Mouse (Mus musculus) embryonic stem cell, embryonic (primary cell): ENCODE measurements at regions not wholly inside any gene's neighbourhood (a gene's known extent, or its start where the extent isn't known, plus 50 kb on each side); places are given as distances from the start of the nearest gene placed in this dataset.

Experiments used
- CTCF ChIA-PET, 4 experiments: fragments of 300-600 bp in 2 of 4; fragments of 350-600 bp in 2 of 4; sonication (Branson Sonifier 250); formaldehyde crosslinking; loops; one replicate each; lab custom pipeline; 2022; ENCODE audit warnings: inconsistent platforms in 2 of 4; lab: Charles Lee
- POLR2A ChIA-PET, 4 experiments: fragments of 300-600 bp in 2 of 4; fragments of 350-600 bp in 2 of 4; sonication (Branson Sonifier 250); formaldehyde crosslinking; loops; one replicate each; lab custom pipeline; 2022; ENCODE audit warnings: antibody characterized with exemption in 4 of 4, inconsistent platforms in 1 of 4; lab: Charles Lee

DNA sequence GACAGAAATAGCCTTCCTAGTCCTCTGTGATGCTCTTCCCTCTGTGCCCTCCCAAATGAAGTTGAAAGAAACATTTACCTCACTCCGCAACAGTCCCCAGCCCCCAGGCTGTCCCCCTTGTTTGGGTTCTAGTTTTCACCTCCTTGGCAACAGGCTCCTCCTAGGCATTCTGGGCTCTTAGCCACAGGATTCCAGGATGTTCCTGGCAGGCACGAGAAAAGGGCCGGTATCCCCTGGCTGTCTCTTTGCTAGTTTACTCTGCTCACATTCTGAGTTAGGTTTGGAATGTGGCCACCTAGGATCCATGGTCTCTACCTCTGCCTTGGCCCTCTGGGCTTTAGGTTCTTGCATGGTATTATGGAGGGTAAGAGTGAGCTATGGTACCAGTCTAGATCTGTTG lies 159.1 kb upstream of the 1810046K07Rik start:
- ChIA-PET POLR2A (interaction anchor here in 1 of 4 experiments (0.5 kb wide), 1 partner anchor 1271 kb away, joined by 8 read pairs; no protein-coding TSS in a partner anchor), CTCF (no interaction called here)

DNA sequence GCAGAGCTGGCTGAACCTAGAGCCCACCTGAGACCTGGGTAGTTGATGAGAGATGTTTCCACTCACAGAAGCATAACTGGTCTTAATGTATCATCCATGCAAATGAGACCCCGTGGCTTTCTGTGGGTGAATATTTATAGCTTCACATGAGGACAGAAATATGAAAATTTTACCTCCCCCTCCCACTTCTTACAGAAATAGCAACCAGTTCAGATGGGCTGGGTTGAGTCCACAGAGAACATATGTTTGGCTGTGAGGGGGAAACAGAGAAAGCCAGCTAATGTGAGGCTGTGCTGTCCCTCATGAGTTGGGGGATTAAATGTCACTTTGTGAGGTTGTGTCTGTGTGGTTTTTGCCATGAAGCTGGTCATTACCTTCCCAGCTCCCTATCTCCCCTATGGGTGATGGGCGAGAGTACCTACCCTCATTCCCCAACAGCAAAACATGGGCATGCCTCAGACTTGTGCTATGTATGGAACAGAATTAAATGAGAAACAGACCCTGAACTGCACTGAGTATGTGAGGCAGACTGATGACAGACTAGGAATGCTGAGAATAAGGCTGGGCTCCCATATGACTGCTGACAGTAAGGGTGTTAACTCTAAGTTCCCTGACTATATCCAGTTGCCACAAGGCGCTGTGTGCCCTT lies 178.7 kb upstream of the 1810046K07Rik start:
- ChIA-PET POLR2A (no interaction called here), CTCF (no interaction called here)

DNA sequence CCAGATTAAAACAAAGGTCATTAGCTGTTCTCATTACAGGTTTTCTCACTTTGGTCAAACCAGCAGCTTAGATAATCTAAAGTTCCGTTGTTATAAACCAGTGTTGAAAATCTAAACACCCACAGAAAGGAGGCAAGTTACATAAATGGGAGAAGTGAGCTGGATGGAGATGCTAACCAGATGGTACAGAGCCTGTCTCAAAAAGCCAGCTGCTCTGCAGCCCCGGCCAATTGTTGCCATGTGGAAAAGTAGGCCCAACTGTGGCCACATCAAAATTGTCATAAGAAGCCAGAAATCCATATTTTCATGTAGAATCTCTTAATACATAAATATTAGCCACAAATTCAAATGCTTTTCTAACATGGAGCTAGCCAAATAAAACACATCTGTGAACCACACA lies 188.9 kb upstream of the 1810046K07Rik start:
- CTCF ChIA-PET: interaction anchor here in 1 of 4 experiments (0.6 kb wide), 1 partner anchor 1866 kb away, joined by 21 read pairs; no protein-coding TSS in a partner anchor
- POLR2A ChIA-PET: no interaction called here

DNA sequence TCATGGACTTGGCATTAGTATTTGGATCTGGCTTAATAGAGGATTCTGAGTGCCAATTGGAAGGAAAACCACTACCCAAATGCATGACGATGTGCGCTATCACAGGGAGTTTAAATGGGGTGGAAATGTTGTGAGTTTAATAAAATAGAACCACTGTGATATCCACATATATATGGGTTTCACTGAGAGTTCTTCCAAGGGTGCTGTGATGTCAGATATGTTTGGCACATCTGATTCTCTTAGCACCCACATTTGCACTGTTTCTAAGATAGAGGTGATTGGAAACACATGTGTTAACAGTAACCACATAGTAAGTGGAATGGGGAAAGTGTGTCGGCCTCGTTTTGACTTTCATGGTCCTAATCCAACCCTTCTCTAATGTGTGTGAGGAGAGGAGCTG lies 189.7 kb upstream of the 1810046K07Rik start:
- POLR2A ChIA-PET: interaction anchor here in 1 of 4 experiments (0.7 kb wide), 1 partner anchor 486 kb away, joined by 3 read pairs; no protein-coding TSS in a partner anchor
- CTCF ChIA-PET: interaction anchor here in 1 of 4 experiments (0.6 kb wide), 2 partner anchors 30 to 1865 kb away, joined by 3 to 21 read pairs; no protein-coding TSS in a partner anchor

DNA sequence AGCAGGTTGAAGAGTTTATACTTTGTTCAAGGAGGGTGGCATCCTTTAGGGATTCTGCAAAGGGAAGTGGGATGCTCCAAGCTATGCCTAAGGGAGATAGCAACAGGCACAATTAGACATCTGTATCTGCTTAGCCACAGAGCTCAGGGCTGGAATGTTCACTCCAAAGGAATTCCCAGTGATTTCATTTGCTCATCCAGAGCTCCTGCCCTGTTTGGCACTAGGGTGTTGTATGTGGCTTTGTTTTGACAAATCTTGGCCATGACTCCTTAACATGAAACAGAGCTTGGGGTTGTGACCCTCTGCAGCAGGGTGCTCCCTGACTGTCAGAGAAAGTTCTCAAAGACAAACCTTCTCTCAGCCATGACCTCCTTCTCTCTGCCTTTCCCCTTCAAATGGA lies 194.8 kb upstream of the 1810046K07Rik start:
- ChIA-PET POLR2A (no interaction called here), CTCF (no interaction called here)

DNA sequence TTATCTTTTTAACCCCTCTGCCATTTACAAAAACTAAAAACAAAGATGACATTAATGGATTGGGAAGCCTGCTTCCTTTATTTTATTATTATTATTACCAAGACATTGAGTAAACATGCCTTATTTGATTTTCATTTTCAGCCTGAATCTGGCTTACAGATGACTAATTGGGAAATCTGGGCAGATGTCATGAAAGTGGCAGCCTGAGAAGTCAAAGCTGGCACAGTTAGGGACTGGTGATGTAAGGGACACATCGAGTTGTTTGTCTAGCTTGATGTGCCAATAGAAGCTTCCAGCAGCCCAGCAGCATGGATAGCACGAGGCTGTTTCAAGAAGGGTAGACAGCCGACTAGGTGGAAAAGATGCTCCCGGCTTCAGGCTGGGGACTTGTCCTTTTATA lies 197.2 kb upstream of the 1810046K07Rik start:
- CTCF ChIA-PET: no interaction called here
- POLR2A ChIA-PET: no interaction called here

DNA sequence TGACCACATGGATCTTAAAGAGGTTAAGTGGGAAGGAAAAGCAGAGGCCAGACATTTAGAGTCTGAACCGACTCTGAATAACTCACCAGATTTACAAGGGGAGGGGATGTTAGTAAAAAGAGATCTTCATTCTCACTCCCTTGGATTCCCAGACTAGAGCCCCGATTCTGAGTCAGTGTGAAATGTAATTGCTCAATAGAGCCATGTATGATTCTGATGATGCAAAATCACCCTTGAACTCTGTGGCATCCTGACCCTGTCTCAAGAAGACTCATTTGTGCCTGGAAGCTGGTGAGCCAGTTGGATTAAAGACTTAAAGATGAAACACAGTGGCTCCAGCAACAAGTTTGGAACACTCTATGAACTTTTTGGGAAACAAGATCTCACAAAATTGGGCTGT lies 210.2 kb upstream of the 1810046K07Rik start:
- ChIA-PET CTCF (no interaction called here), POLR2A (no interaction called here)

DNA sequence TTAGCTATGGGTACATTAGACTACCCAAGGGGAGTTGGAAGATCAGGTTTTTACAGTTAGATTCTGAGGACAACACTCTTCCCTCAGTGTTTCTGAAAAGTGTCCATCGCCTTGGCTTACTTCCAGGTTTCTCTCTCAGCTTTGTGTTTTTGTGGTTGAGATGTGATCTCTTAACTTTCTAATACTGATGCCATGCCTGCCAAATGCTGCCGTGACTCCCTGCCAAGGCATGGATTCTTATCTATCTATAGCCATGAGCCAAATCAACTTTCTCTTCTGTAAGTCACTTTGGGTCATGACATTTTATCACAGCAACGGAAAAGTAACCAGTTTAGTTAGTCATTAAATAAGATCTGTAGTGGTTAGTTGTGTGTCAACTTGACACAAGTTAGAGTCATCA lies 213.2 kb upstream of the 1810046K07Rik start:
- CTCF ChIA-PET: no interaction called here
- POLR2A ChIA-PET: no interaction called here

DNA sequence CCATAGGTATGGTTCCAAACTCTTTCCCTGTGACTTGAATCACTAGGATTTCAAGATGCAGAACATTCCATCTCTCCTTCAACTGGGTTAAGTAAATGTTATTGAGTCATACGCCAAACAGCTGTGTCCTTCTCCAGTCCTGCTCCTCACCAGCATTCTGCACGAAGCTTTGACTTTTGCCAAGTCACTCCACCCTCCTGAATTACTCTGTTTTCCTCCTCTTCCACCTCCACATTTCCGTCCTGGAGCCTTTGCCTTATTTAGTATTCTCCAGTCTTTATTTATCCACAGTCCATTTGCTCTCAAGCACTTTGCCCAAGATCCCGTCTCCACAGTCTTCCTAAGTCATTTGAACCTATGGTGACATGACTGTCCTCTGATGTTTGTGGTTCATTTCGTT lies 193.1 kb upstream of the Arhgap20 start:
- POLR2A ChIA-PET: no interaction called here
- CTCF ChIA-PET: no interaction called here

DNA sequence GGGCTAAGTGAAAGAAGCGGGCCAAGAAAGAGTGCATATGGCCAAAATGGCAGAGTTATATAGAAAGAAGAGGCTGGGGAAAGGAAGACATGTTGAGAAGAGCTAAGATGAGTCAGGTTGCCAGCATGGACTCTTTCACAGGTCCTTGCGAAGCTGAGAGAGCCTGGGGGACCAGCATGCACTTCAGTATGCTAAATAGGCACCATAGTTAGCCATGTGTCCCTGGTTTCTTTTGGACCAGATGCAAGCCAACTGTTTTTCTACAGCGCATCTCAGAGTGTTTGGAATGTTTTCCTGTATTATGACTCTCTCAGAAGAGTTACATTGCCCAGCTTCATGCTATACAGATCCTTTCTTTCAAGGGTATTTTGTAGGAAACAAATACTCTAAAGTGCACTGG lies 183.5 kb upstream of the Arhgap20 start:
- POLR2A ChIA-PET: no interaction called here

DNA sequence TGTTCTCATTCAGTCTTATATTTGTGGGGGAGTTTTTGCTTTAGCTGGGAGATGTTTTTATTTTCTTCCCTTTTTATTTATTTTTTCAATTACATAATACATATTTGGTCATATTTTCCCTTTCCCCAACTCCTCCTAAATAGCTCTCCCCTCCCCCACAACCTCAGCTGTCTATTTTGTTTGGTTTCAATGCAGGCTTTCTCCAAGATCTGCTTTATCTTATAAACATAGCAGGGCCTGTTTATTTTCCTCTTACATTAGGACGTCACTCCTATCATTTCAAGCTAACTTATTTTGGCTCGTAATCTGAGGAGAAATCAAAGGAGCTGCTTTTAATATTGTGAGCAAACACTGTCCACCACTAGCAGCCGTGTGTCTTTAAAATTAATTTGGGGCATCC lies 171.4 kb upstream of the Arhgap20 start:
- POLR2A ChIA-PET: no interaction called here

More for the DNA sequence above, 183.5 kb upstream of the Arhgap20 start:
- CTCF ChIA-PET: no interaction called here

DNA sequence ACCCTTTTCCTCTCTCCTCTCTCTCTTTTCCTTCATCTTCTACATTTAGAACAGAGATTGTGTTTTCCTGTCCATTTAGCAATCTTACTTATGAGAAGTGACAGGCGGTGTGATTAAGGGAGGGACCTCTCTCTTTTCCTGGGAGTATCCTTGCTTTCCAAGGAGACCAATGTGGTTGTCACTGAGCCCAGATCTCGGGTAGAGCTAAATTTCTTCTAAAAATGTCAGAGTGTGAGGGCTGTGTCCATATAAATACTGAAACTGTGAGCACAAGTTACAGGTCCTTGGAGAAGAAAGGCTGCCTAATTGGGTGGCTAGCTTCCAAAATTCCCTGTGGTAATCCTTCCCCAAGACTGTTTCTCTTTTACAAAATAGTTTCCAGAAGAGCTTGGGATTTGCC lies 166.4 kb upstream of the Arhgap20 start:
- ChIA-PET CTCF (no interaction called here), POLR2A (no interaction called here)

More for the DNA sequence above, 171.4 kb upstream of the Arhgap20 start:
- CTCF ChIA-PET: no interaction called here

DNA sequence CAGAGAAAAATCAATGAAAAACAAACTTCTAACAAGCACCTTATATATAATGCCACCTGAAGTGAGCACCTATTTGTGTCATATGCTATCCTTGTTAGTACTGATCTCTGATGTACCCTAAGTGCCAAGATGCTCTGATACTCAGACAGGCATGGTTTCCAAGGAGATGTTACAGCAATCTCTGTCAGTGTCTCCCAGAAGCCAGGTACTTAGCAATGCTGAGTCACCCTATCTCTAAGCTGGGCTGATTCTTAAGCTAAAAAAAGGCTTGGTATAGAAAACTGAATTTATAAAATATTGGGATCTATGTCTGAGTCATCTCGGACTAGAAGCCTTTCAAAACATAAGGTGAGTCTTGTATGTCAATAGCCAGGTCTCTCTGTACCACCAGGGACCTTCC lies 157.0 kb upstream of the Arhgap20 start:
- CTCF ChIA-PET: no interaction called here
- POLR2A ChIA-PET: no interaction called here

DNA sequence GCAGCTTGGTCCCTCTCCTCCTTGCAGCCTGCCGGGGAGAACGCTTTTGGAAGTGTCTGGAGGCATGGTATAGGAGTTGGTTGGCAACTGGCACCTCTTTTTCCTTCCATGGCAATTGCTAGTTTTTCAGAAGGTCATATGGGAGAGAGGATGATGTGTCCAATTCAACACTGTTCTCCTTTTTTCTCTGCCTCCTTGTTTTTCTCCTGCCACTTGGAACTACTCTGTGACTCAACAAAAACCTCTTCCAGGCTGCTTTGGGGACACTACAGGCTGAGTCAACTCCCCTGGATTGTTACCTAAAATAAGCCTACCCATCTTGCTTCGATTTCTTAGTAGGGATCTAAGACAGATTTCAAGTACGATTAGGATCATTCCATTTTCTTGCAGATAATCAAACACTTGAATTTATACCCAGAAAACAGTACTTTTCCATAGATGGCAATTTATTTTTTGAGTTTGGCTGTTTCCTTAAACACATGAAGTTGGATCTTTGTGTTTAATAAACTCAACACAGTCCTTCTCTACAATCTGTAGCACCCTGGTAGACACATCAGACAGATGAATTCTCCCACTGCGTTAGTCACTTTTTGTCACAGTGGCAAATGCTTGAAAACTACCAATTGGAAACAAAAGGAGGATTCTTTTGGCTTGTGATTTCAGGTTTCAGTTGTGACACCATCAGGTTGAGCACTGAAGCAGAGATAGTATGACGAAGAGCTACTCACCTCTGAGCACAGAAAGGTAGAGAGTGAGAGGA lies 156.3 kb upstream of the Arhgap20 start:
- ChIA-PET POLR2A (no interaction called here), CTCF (no interaction called here)

DNA sequence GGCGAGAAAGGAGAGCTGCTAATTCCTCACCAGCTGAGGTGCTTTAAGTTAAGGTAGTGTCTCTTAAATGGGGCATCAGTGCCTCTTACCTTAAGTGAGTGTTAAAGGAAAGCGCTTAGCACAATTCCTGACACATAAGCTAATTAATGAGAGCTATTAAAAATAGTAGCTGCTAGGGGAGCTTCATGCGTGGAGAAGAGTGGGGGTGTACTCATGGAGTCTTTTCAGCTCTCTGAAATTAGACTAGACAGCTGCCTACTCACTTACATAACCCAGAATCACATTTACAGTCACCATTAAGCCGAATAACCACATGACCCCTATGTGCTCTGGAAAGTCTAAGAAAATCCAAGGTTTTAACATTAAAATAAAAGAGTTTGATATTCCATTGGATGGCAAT lies 139.0 kb upstream of the Arhgap20 start:
- POLR2A ChIA-PET: interaction anchor here in 1 of 4 experiments (0.6 kb wide), 1 partner anchor 300 kb away, joined by 4 read pairs; no protein-coding TSS in a partner anchor

DNA sequence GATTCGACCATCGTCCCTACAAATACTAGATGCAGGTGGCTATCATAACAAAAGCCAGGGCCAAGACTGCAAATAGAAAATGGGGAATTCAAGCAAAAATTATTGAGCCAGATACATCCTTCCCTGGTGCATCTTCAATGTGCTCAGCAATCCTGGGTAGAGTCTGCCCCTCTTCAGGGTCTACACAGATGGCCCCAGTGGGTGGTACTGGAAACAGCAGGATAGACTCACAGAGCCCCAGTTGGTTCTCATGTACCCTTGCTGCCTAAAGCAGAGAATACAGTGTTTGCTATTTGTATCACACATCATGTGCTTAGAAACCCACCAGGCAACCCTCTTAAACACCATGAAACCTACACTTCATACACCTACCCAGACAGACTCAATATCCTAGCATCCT lies 129.0 kb upstream of the Arhgap20 start:
- ChIA-PET CTCF (interaction anchor here in 1 of 4 experiments (0.6 kb wide), 1 partner anchor 102 kb away, joined by 5 read pairs; no protein-coding TSS in a partner anchor), POLR2A (no interaction called here)

More for the DNA sequence above, 139.0 kb upstream of the Arhgap20 start:
- CTCF ChIA-PET: no interaction called here

DNA sequence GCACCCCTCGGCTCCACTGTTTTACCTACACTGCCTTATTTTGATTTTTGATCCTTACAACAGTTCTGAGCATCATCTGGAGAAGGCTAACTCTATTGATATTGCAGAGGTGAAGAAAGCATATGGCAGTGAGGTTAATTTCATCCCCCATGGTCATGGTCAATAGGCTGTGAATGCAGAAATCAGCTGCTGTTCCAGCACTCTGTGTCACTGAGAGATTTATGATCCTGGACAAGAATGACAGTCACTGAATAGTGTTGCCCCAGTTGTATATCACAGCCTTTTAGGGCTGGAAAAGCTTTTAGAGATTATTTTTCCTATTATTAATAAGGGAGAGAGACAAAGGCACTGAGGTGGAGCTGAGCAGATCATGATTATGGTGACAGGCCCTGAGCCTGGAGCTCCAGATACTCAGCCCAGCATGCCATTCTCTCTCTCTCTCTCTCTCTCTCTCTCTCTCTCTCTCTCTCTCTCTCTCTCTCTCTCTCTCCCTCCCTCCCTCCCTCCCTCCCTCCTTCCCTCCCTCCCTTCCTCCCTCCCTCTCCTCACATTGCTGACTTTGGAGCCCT lies 128.5 kb upstream of the Arhgap20 start:
- CTCF ChIA-PET: interaction anchor here in 1 of 4 experiments (0.6 kb wide), 1 partner anchor 102 kb away, joined by 5 read pairs; no protein-coding TSS in a partner anchor
- POLR2A ChIA-PET: no interaction called here

DNA sequence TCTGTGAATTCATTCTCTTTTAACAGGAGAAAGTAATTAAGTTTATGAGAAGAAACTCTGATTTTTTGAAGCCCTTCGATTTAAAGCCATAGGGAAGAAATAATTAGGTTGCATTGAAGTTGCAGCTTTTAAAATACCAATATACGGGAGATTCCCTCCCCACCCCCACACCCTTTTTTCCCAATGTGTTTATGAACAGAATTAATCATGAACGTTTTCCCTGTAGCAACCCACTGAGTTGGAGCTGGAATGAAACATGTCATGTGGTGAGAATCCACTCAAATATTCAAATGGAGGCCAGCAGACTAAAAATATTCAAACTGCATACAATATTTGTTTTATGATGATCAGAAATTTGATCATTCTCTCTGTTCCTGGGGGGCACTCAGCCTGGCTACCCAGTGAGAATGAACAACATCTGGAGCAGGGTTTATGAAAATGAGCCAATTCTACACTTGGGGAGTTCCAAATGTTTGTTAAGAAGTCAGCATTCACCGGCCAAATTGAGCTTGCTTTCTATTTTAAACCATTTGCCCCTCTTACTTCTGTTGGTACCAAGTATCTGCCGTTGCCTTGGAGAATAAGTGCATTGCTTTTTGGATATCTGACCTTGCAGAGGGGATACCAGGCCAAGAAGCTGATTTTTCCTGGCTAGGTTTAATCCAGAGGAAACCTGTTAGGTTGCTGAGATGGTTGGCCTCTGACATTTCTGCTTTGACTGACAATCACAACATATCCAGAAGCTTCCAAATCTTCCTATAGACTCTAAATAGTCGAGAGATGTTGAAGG lies 127.8 kb upstream of the Arhgap20 start:
- ChIA-PET POLR2A (no interaction called here), CTCF (no interaction called here)

DNA sequence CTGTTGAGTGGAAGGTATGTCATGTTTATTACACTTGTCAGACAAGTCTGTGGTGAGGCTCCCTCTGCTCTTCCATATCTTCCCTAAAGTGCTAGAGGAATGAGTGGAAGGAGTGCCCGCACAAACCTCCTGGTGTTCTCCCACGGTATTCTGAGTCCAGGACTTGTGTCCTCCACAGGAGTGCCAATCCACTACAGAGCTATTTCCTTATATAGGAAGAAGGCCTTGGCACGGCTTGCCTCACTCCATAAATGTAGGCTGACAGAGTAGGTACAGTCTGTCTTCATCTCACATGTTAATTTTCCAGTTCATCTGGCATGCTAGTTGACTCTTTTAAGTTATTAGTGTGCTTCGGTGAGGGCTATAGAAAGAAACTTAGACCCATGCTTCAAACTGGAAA lies 123.4 kb upstream of the Arhgap20 start:
- POLR2A ChIA-PET: no interaction called here
- CTCF ChIA-PET: no interaction called here
